Mouse (Mus musculus) bone marrow macrophage, adult 2 months (primary cell): ENCODE measurements at regions not wholly inside any gene's neighbourhood (a gene's known extent, or its start where the extent isn't known, plus 50 kb on each side); places are given as distances from the start of the nearest gene placed in this dataset.

Experiments
- CTCF ChIP-seq: IDR thresholded peaks from 2 replicates; pipeline ENCODE4 v1.5.1; 2012; ENCODE audit warnings: low read depth, mild to moderate bottlenecking, low read length, moderate library complexity
- POLR2A ChIP-seq: IDR thresholded peaks from 2 replicates; pipeline ENCODE4 v1.6.1; 2012; ENCODE audit warnings: mild to moderate bottlenecking, low read depth, low read length, borderline replicate concordance

DNA sequence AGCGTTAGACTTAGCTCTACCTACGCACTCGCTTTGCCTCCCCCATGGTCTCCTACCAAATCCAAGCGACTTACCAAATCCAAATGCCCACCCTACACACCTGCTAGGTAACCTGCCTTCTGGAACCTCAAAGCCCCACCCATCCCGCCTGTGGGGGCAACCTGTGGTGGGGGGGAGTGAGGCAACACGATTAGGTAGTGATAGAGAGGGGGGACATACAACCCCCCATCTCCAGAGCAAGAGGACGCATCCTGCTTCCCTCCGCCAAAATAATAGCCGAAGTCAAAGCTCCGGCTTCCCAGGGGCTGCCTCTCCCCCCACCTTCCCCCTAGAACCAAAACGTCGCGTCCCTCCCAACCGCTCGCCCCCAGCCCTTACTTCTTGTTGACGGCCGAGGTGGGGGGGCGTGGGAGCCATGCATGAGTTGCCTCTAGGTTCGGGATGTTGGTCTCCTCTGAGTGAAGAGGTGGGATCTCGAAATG is 181.4 kb upstream of the Mkln1 start:
- TF ChIP-seq POLR2A (no peak), CTCF (no peak)
